Mouse (Mus musculus) layer of hippocampus, adult 9-10 months (tissue): ENCODE measurements around the gene Acads.
A peak's percentile ranks its signal among the peaks of the same experiment; 100 is the strongest.
"Not testable (repeated sequence)": the region's sequence is repeated elsewhere in the genome, so short reads cannot be mapped to it uniquely, and the experiment has no call there.

Experiments
- DNase-seq: peaks from one replicate; pipeline ENCODE4 v3.0.0; 2022; ENCODE audit warnings: low spot score

Acads gene

DNA sequence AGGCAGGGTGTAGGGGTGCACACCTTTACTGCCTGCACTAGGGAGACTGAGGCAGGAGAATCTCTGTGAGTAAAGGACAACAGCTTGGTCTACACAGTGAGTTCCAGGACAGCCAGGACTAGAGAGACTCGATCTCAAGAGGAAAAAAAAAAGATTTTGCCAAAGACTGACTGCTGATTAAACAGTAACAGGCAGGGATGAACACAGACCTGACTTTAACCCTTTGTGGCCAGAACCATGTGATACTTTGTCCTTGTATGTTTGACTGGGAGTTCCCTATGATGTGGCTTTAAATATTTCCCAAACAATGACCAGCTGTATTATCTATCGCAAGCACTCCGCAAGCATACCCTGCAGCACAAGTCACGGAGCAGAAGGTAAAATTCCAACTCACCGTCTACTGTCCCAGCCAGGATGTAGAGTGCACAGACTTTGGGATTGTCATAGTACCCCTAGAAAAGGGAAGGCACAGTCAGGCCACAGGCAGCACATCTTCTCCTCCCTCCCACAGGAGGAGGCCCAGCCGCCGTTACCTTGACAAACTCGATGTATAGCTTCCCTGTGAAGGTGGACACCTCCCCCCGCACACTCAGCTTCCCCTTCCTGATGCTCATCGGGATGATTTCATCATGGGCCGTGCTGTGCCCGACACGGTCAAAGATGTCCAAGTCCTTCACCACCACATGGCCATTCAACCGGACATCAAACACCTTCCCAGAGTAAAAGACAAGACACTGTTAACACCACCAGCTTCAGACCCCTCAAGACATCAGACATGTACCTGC lies 30.7 kb upstream of the Acads start:
- DNase-seq = no peak

DNA sequence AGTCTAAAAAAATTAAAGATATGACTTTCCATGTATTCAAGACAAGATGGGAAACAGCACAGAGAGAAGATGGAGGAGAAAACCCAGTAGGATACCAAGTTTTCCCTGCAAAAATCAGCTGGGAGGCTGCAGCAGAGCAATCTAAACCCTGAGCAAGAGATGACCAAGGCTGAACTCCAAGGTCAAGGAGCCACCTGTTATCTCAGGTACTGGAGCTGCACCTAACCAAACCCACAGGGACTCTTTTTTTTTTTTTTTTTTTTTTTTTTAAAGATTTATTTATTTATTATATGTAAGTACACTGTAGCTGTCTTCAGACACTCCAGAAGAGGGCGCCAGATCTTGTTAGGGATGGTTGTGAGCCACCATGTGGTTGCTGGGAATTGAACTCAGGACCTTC lies 29.7 kb upstream of the Acads start:
- not testable (repeated sequence) for DNase-seq

DNA sequence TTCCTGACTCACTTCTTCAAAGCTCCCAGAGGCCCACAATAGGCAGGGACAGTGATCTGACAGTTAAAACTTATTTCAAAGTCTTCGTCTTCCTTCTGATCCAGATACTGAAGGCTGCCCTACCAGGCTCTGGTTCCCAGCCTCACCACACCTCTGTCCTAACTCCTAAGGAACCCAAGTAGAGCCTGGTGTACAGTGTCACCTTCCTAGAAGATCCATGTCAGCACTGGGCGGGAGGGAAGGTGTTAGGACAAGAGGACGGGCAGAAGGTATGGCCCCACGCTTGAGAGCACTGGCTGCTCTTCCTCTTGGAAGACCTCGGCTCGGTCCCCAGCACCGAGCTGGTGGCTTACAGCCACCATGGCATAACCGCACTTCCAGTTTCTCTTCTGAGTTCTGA lies 29.2 kb upstream of the Acads start:
- no peak for DNase-seq

DNA sequence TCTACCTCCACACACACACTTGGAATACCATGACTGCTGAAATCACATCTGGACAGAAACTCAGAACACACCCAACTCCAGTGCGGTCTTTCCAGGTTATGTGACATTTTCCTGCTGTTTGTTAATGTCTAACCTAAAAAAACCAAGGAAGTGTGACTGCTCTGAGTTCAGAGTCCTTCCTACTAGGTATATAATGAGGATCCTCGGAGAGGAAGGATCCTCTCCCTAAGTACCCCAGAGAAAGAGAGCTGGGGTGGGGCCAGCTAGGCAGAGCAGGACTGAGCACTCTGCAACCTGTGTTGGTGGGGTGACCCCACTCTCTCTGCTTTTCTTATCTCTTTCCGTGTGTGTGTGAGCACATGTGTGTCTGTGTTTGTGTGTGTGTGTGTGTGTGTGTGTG lies 28.2 kb upstream of the Acads start:
- DNase-seq = no peak

DNA sequence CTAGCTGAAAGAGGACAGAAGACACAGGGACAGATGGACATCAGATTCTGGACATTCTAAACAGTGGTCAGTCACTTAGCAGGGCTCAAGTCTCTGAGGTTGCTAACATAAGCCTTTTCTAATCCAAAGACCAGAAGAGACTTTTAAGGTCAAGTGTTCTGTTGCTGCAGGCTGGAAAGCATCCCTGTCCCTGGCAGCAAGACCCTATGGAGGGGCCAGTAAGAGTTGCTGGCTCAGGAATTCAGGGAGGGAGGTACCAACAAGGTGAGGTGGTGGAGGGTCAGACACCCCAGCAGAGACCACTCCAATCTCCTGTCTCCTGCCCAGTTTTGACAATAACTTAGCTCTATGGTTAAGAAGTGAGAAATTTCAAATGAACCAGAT lies 27.6 kb upstream of the Acads start:
- no peak for DNase-seq

DNA sequence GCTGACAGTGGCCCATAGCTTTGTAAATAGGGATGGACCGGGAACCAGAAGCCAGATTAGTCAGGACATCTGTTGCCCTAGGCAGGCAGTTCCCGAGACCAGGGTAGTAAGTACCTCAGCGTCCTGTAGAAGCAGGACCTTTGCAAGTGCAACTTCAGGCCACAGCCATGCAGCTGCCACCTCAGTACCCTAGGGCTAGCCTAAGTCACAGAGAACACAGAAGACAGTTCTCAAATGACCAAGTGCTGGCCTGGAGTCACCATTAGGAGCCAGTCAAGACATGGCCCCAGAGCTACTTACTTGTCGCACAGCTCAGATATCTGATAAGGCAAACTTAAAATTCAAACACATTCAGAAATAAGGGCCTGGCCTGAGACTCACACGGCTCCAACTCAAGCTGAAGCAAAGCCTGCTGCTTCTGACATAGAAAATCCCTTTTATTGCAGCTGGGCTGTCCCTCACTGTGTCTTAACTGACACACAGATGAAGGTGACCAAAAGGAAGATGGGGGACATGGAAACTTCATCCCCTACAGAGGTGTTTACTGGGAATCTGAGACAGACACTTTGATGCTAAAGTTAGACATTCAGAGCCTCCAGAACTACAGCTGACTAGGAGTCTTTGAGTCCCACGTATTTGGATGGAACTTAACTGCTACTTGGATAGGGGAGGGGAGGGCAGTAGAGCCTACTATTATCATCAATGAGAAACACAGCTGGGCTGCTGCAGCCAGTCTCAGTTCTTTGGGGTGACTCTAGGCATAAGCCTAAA lies 27.0 kb upstream of the Acads start:
- no peak for DNase-seq

DNA sequence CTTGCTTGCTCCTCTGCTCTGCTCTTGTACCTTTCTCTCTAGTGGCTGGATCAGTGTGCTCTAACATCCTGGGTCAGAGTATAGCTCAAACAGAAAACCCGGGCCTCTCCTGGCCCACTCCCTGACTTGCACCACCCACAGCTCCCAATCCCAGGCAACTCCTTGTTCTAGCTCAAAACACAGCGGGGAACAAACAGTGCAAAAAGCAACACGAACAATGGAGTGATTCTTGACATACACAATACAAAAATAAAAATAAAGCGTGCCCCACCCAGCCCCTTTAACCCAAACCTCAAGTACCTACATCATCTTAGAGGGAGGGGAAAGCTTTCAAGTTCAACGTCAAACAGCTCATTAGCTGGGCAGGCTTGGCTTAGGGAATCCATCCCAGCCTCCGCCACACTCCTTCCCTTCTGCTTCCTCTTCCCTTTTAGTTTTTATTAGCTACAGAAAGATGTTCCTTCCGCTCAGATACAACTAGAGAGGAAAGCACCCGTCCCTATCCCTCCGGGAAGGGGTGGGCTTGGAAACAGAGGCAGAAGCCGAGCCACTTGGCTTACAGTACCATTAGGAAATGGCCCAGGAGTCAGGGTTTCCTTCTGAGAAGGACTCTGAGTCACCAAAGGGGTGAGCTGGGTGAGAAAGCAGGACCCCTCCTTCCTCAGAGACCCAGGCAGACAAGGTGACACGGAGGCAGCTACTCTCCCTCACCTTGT lies 26.3 kb upstream of the Acads start:
- no peak for DNase-seq

DNA sequence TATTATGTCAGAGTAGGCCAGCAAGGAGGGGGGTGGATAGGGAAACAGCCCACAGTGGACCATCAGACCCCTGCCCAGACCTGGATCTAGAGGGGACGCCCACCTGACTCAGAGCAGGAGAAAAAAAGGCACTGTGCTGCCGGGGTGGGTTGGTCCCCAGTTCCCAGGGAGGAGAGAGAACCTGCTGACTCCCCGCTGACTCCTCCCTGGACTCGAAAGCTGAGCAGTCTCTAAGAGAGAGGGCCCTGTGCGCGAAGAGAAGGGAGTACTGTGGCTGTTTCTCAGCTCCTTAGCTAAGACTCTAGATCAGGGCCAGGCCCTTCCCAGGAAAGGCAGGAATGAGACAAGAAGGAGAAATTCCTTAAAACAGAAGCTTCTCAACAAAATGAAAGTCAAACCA lies 25.3 kb upstream of the Acads start:
- DNase-seq = no peak

DNA sequence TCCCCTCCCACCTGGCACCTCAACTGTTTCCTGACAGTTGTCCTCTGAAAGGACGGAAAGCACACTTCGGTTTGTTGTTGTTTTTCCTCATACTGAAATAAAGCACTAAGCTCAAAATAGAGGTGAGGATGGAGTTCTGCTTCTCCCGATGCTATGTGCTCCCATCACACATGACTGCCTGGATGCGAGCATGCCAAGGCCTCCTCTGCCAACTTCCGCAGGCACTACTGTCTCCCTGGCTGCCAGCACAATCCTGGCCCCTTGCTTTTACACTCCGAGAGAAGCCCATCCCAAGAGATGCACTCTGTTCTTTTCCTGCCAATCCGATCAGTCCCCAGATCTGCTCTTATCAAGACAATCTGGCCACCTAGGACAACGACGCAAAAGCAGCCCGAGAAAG lies 24.4 kb upstream of the Acads start:
- no peak for DNase-seq

DNA sequence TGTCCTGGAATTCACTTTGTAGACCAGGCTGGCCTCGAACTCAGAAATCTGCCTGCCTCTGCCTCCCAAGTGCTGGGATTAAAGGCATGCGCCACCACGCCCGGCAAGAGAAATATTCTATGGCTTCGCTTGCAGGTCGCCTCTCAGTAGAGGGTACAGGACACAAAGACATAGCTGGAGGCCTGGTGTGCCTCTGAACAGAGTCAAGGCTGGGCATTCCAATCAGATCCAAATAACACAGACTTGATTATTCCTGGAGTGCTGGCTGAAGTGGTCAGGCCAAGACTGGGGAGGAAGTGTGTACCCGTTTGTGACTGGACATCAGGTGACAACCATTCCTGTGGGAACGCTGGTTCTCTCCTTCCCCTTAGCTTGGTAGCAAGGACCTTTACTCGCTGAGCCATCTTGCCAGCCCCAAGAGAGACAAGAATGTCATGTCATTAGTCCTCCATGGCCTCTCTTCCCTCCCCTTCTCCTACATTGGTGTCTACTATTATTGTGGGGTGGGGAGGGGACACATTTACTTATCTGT lies 23.1 kb upstream of the Acads start:
- no peak for DNase-seq

DNA sequence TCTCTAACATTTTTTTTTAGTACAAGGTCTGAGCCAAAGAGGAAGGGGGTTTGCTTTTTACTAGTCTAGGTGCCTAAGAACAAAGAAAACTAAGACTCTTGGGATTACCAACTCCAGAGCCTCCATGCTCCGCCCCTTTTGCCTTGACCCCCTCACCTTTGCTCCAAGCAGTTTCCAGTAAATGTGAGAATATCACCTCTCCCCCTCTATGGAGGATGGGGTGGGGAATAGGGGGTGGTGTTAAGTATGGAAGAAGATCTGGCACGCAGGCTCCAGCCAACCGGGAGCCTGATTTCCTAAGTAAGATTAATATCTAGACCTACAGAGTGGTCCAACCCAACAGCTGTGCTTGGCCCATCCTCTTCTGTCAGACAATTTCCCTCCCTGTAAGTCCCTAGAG lies 21.6 kb upstream of the Acads start:
- DNase-seq = no peak

DNA sequence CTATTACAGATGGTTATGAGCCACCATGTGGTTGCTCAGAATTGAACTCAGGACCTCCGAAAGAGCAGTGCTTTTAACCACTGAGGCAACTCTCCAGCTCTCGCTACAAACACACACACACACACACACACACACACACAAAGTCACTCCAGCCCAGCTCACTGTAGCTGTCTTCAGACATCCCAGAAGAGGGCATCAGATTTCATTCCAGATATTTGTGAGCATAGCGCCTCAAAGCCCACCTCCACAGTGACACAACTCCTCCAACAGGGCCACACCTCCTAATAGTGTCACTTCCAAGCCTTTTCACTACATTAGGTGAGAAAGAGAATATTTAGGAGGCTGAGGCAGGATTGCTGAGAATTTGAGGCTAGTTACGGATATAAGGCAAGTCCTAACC lies 20.0 kb upstream of the Acads start:
- DNase-seq = no peak

DNA sequence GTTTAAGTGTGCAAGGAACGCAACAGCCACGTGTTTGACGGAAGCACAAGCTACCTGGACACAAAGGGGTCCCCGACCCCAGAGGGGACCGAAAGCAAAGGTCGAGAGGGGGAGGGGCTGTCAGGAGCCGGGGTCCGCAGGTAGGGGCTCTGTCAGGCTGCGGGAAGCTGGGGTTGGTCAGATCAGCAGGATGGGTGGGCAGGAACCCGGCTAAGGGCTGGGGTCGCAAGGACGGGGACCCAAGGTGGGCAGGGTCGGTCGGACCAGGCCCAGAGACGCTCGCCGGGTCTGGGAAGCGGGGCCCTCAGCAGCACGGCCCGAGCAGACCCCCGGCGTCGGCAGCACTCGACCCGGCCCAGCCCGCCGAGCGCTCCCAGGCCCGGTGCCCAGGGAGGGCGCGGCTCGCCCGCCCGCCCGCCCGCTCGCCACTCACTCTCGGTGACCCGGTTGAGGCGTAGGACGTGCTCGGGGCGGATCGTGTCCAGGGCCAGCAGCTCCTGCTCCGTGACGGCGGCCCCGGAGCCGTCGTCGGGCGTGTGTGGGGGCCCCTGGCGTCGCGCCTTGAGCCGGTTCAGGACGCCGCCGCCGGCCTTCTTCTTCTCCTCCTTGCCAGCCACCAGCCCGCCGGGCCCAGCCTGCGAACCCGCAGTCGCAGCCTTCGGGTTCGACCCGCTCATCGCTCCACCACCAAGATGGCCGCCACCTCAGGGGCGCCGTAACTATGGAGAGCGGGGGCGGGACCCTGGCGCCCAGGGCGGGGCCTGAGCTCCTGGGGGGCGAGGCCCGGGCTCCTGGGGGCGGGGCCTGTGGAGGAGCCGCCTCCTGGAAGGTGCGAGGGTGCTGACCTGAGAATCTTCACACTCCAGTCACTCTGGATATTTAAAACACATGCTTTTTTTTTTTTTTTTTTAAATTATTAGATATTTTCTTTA lies 15.4 kb upstream of the Acads start, which contains the start of gene Unc119b:
Gene Unc119b (minus strand): TSS at position 742 of the 932 bp plus-strand sequence.
- DNase-seq = peak; percentile 57

DNA sequence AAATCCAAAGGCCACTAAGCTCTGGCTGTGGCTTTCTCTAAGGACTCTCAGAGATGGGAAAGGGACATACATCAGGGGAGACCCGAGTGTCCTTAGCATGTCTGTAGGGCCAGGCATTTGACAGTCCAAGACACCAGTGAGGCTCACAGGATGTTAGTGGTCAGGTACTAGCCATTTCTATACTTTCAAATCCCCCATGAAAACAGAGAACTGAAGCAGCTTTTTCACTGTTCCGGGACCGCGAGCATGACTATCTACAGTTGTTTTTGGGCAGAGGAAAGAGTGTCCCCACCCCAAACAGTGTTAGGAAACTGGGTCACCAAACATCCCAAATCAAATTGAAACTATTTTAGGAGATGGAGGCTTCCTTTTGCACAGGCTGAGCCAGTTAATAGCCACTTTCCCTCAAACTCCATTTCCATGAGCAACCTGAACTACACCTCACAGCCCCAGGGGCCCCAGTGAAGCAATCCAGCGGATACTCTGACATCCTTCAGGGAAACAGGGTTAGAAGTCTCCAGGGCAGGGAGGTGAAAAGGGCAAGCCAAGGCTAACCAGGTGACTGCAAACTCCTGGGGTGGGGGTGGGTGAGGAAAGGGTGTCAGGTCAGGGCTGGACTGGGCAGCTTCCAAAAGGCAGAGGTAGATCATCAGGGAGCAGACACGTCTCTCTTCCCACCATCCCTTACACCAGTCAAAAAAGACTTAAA lies 14.4 kb upstream of the Acads start:
- no peak for DNase-seq

DNA sequence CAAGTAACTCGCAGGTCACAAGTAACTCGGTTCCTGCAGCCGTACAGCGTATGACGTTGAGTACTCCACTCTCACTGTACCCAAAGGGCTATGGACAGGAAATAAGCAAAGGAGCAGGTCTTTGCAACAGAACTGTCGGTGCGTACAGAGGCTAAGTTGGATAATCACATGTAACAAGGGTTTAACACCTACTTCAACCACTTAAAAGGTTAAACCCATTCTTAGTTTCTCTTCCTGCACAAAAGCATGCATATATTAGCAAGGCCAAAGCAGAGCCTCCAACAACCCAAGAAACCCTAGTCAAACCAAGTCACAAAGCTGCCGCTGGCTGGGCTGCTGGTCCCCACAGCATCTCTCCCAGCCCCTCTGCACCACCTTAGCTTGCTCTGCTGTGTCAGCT lies 13.3 kb upstream of the Acads start:
- no peak for DNase-seq

DNA sequence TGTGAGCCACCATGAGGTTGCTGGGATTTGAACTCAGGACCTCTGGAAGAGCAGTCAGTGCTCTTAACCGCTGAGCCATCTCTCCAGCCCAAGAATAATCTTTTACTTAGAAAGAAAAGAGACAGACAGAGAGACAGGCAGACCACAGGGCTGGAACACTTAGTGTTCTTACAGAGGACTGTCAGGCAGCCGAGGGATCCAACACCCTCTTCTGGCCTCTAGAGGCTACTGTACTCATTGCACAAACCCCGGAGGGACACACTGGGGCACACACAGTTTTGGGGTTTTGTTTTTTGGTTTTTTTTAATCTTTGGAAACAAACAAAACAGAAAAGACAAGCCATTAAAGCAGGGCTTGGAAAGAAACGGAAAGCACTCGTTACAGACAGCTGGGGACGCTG lies 10.2 kb upstream of the Acads start:
- no peak for DNase-seq

DNA sequence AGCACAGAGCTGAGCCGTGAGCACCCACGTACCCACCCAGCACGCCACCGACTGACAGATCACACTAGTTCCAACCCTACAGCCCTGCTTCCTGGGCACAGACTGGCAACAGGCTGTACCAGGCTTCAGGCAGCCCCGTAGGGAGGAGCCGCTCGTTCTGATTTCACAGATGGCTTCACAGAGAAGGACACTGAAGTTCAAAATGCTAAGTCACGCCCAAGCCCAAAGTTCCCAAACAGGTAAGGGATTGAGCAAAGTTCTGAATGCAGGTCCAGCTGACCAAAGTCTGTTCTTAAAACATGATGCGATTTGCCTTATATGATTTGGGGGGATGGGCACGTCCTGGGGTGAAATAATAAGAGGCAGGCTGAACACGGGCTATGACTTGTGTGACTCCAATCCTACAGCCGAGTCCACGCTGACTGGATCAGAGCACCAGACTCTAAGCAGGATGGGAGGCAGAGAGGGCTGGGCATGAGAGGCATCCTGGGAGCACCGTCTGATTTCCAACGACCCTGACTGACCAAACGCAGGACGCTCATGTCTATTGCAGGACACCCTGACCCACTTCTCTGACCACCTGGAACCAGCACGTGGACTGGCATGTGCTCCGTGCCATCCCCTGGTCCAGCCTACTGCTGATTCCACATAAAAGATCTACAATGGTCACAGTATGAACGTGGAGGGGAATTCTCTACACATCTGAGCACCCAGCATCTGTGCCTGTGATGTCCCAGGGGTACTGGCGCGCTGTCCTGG lies 8.5 kb upstream of the Acads start:
- no peak for DNase-seq

DNA sequence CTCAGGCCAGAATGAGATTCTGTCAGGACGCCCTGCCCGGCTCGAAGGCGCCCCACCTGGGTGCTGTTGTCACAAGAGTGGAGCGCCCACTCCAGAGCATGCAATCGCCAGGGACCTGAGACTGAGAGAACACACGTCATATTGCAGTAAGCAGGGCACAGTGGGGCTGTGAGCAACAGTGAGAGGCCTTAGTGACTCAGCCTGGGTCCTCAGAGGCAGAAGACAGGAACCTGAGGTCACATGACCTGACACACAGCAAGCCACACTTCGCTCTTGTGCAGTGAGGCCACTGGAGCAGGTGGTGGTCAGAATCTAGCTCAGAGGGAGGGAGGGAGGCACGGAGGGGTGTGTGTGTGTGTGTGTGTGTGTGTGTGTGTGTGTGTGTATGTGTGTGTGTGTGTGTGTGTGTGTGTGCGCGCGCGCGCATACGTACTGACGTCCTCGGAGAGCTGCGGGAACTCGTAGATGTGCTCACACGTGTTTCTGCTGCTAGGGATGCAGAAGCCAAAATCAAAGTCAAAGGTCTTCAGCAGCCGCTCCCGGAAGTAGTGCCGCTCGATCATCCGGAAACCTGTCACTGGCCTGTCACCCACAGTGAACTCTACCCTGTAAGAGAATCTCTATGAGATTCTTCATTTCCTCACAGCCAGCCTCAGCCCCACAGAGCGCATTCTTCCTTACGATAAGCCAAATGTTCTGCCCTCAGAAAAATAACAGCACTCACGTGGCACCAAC lies 7.6 kb upstream of the Acads start:
- DNase-seq = no peak

DNA sequence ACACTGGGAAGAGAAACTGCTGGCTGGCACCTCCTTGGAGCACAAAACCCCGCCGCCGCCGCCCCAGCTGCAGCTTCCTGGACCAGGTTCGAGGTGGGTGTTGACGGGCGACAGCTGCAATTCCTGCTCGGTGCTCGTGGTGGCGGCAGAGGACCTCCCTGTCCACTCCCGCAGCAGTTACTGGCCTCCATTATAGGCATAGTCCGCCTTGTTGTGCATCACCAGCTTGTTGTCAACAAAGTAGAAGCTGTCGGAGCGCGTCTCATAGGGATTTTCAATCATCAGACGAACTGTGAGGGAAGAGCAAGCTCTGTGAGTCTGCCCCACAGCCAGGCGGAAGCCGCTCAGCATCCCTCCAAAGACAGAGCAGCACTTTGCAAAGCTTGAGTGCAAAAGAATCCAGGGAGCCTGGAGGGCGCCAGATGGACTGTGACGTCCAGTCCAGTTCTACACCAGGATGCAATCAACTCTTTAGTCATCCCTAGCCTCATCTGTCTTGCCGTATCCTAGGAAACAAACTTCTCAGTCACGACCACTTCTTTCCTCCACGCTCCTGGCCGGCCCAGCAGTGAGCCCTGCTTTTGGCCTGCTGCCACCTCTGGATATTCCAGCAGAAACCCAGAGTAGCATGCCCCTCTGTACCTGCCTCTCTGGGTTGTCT lies 6.2 kb upstream of the Acads start:
- DNase-seq = peak; percentile 71
